Comparison of ENCODE assay signal across 11 mouse cellular contexts in the genomic region with DNA sequence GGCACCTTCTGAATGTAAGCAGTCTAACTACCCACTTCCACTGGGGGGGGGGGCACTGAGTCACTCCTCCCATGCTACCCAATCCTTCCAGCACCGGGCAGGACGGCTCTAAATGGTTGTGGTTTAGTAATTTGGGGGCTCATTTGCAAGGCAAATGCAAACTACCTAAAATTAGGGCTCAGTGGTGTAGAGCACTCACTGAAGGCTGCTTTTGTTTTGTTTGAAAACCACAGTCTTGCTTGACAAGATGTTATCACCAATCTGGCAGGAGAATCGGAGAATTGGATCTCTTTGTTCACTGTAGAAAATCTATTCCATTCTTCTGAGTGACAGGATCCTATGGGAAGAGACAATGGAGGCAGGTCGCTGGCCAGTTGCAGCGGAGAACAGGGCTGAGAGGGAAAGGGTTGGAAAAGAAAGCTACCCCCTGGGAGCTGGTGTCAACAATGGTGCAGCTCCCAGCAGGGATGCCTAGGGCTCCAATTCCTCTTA.
DNase-seq lines count a peak whose midpoint lies in the region; ATAC-seq and TF ChIP-seq lines count a peak whose summit lies in the region.
"Had no signal": no experiment of that assay in that cellular context is flagged by ENCODE, and none has a peak within 500 bp of the region (broad histone marks: within the 10 kb centered on the region; RNA-seq: fewer than 3 reads in every experiment).

No protein-coding gene starts in this region.

- peak; percentile 79 for ATAC-seq in forebrain, embryonic 14.5 days
- ATAC-seq in midbrain, embryonic 11.5 days (ENCODE audit: low FRiP score), result peak; percentile 61
- no peak for ATAC-seq in kidney, embryonic 14.5 days (ENCODE audit: low FRiP score, low TSS enrichment)

- no peak overlapping the region for H3K9ac ChIP-seq in CH12.LX (ENCODE audit: insufficient read depth, low read depth)
- no peak overlapping the region for H3K9ac ChIP-seq in forebrain, embryonic 14.5 days (ENCODE audit: low read length)
- no peak overlapping the region for H3K9ac ChIP-seq in midbrain, embryonic 11.5 days (ENCODE audit: low read length)
- no peak overlapping the region for H3K9ac ChIP-seq in kidney, embryonic 14.5 days (ENCODE audit: low read depth, low read length)
- H3K9ac ChIP-seq: heart, embryonic 15.5 days; kidney, embryonic 15.5 days had no signal

- no peak for TF ChIP-seq RAD21 in CH12.LX (IDR thresholded peaks at IDR 0.05; ENCODE audit: low read depth, low read length)

- H3K4me2 ChIP-seq in CH12.LX (ENCODE audit: insufficient read depth, low read depth, poor library complexity, severe bottlenecking), result peak overlapping the region; percentile 93
- no peak overlapping the region for H3K4me2 ChIP-seq in forebrain, embryonic 14.5 days (ENCODE audit: low read length)
- peak overlapping the region; percentile 23; the same call in 1 of the 2 replicates for H3K4me2 ChIP-seq in midbrain, embryonic 11.5 days
- H3K4me2 ChIP-seq in kidney, embryonic 14.5 days (replicated peaks; ENCODE audit: low read depth, low read length), result no peak overlapping the region
- H3K4me2 ChIP-seq: heart, embryonic 15.5 days; kidney, embryonic 15.5 days had no signal

- no peaks in the 10 kb centered on the region for H3K36me3 ChIP-seq in CH12.LX (replicated peaks in 1 of 2; ENCODE audit: control insufficient read depth in 1 of 2, insufficient read depth in 1 of 2, low read length in 1 of 2)
- H3K36me3 ChIP-seq in forebrain, embryonic 14.5 days (ENCODE audit: control insufficient read depth, insufficient read depth, low read length), result no peaks in the 10 kb centered on the region
- H3K36me3 ChIP-seq in midbrain, embryonic 11.5 days (ENCODE audit: control insufficient read depth, insufficient read depth, low read length), result no peaks in the 10 kb centered on the region
- H3K36me3 ChIP-seq in kidney, embryonic 14.5 days (ENCODE audit: control insufficient read depth, insufficient read depth, low read length), result no peaks in the 10 kb centered on the region
- H3K36me3 ChIP-seq: heart, embryonic 15.5 days; kidney, embryonic 15.5 days had no signal

- peak overlapping the region in 2 of 3 experiments; percentile 15 to 21 for H3K4me3 ChIP-seq in CH12.LX (replicated peaks in 1 of 3; ENCODE audit: low read depth in 2 of 3, low read length in 2 of 3, poor library complexity in 1 of 3)
- no peak overlapping the region for H3K4me3 ChIP-seq in forebrain, embryonic 14.5 days (ENCODE audit: low read depth, low read length)
- no peak overlapping the region for H3K4me3 ChIP-seq in midbrain, embryonic 11.5 days (ENCODE audit: low read depth, low read length)
- H3K4me3 ChIP-seq in kidney, embryonic 14.5 days (ENCODE audit: low read length), result no peak overlapping the region
- H3K4me3 ChIP-seq: heart, embryonic 15.5 days; kidney, embryonic 15.5 days had no signal

- DNase-seq in CH12.LX (ENCODE audit: extremely low read depth) (peak; percentile 98), ZHBTc4 (ENCODE audit: low read depth, low spot score) (peak; percentile 72)
- DNase-seq in forebrain, embryonic 14.5 days (ENCODE audit: low spot score), result peak; percentile 84
- peak; percentile 88 for DNase-seq in midbrain, embryonic 11.5 days (ENCODE audit: low spot score, missing footprints)
- DNase-seq in testis, postnatal 14 days (ENCODE audit: low spot score), result no peak
- no peak for DNase-seq in urinary bladder, postnatal 25 days (ENCODE audit: low spot score)
- no peak for DNase-seq in kidney, postnatal 4 days
- DNase-seq: cerebellum, adult 11-12 months had no signal

- in situ Hi-C loops in CH12.LX (cut with MboI; ENCODE audit: low pct_ligation_motif_present, low pct_unique_long_range_greater_than_20kb, low sequenced_read_pairs), result no loop called here

- dilution Hi-C loops in CH12.LX (cut with MboI; ENCODE audit: extremely low pct_ligation_motif_present, extremely low pct_unique_long_range_greater_than_20kb, low sequenced_read_pairs), result no loop called here

- H3K9me3 ChIP-seq in CH12.LX (replicated peaks; ENCODE audit: low read length), result peaks cover 11% of the 10 kb centered on the region
- no peaks in the 10 kb centered on the region for H3K9me3 ChIP-seq in forebrain, embryonic 14.5 days (replicated peaks; ENCODE audit: control insufficient read depth, low read length)
- H3K9me3 ChIP-seq in midbrain, embryonic 11.5 days (ENCODE audit: control insufficient read depth, low read length), result no peaks in the 10 kb centered on the region
- H3K9me3 ChIP-seq in kidney, embryonic 14.5 days (ENCODE audit: control insufficient read depth, low read length), result no peaks in the 10 kb centered on the region
- H3K9me3 ChIP-seq: heart, embryonic 15.5 days; kidney, embryonic 15.5 days had no signal

- no peaks in the 10 kb centered on the region for H3K27me3 ChIP-seq in CH12.LX (replicated peaks)
- H3K27me3 ChIP-seq in forebrain, embryonic 14.5 days (replicated peaks; ENCODE audit: control insufficient read depth, insufficient read depth, low read length), result no peaks in the 10 kb centered on the region
- no peaks in the 10 kb centered on the region for H3K27me3 ChIP-seq in midbrain, embryonic 11.5 days (ENCODE audit: control insufficient read depth, insufficient read depth, low read length)
- H3K27me3 ChIP-seq in kidney, embryonic 14.5 days (ENCODE audit: control insufficient read depth, insufficient read depth, low read length), result no peaks in the 10 kb centered on the region
- H3K27me3 ChIP-seq: heart, embryonic 15.5 days; kidney, embryonic 15.5 days had no signal

- no peak for TF ChIP-seq POLR2A in CH12.LX (IDR thresholded peaks at IDR 0.05; ENCODE audit: low read depth, low read length)

- peak; percentile 77 for TF ChIP-seq EP300 in CH12.LX (IDR thresholded peaks at IDR 0.05; ENCODE audit: low read length)

- TF ChIP-seq CTCF in CH12.LX (conservative IDR thresholded peaks at IDR 0.05 in 1 of 2, IDR thresholded peaks at IDR 0.05 in 1 of 2; ENCODE audit: low read depth in 2 of 2, low read length in 2 of 2), result no peak

- no peak overlapping the region for H3K27ac ChIP-seq in CH12.LX (ENCODE audit: insufficient read depth, low read depth)
- H3K27ac ChIP-seq in forebrain, embryonic 14.5 days (ENCODE audit: low read depth, low read length), result peak overlapping the region; percentile 75; the same call in 1 of the 2 replicates
- H3K27ac ChIP-seq in midbrain, embryonic 11.5 days (ENCODE audit: low read depth, low read length), result no peak overlapping the region
- H3K27ac ChIP-seq in kidney, embryonic 14.5 days (ENCODE audit: low read depth, low read length), result no peak overlapping the region
- H3K27ac ChIP-seq: heart, embryonic 15.5 days; kidney, embryonic 15.5 days had no signal

- H3K4me1 ChIP-seq in CH12.LX (ENCODE audit: control insufficient read depth in 1 of 2, insufficient read depth in 2 of 2), result peaks cover 29 to 35% of the 10 kb centered on the region in 2 experiments
- peaks cover 21% of the 10 kb centered on the region for H3K4me1 ChIP-seq in forebrain, embryonic 14.5 days (ENCODE audit: control insufficient read depth, insufficient read depth, low read length)
- peaks cover 23% of the 10 kb centered on the region for H3K4me1 ChIP-seq in midbrain, embryonic 11.5 days (ENCODE audit: control insufficient read depth, insufficient read depth, low read length)
- H3K4me1 ChIP-seq in kidney, embryonic 14.5 days (ENCODE audit: control insufficient read depth, insufficient read depth, low read length), result peaks cover 7% of the 10 kb centered on the region; the same call in 1 of the 2 replicates

- WGBS in forebrain, embryonic 14.5 days, result 0% methylated on average over 5 of the region's 5 CpGs
- 2% methylated on average over 5 of the region's 5 CpGs for WGBS in midbrain, embryonic 11.5 days
- 30% methylated on average over 5 of the region's 5 CpGs for WGBS in kidney, embryonic 14.5 days

- H3K79me2 ChIP-seq in CH12.LX (replicated peaks; ENCODE audit: control insufficient read depth, extremely low read depth, insufficient read depth, poor library complexity, severe bottlenecking), result no peaks in the 10 kb centered on the region

TF ChIP-seq in CH12.LX, 34 proteins besides CTCF, POLR2A, EP300 and RAD21 (continues in another document):
- TF ChIP-seq JUN (IDR thresholded peaks at IDR 0.05; ENCODE audit: insufficient read depth, low read depth, low read length), result peak; percentile 62; the same call in 1 of the 2 replicates
- TF ChIP-seq NRF1 (IDR thresholded peaks at IDR 0.05; ENCODE audit: low read depth, low read length), result no peak
- no peak for TF ChIP-seq MXI1 (IDR thresholded peaks at IDR 0.05; ENCODE audit: low read depth, low read length)
- TF ChIP-seq TBP (conservative IDR thresholded peaks at IDR 0.05; ENCODE audit: low read depth, low read length), result no peak
- peak; percentile 81; the same call in 1 of the 2 replicates for TF ChIP-seq IRF4 (IDR thresholded peaks at IDR 0.05; ENCODE audit: low read depth, low read length)
- TF ChIP-seq ELF1 (IDR thresholded peaks at IDR 0.05; ENCODE audit: low read depth, low read length), result no peak; the same call in 1 of the 2 replicates
- 0 out of 2 replicates have a peak, but pooled peaks have one; percentile 13 for TF ChIP-seq RCOR1 (conservative IDR thresholded peaks at IDR 0.05; ENCODE audit: low read depth, low read length)
- no peak for TF ChIP-seq ZC3H11A (IDR thresholded peaks at IDR 0.05; ENCODE audit: low read depth, low read length)
- TF ChIP-seq MAZ (IDR thresholded peaks at IDR 0.05; ENCODE audit: low read depth, low read length), result peak; percentile 93
- peak; percentile 81 for TF ChIP-seq BHLHE40 (IDR thresholded peaks at IDR 0.05; ENCODE audit: low read depth, low read length)
- TF ChIP-seq KAT2A (IDR thresholded peaks at IDR 0.05; ENCODE audit: insufficient replicate concordance, low read length), result no peak
- no peak; the same call in 1 of the 2 replicates for TF ChIP-seq TCF12 (IDR thresholded peaks at IDR 0.05; ENCODE audit: low read depth, low read length)
- no peak for TF ChIP-seq SIN3A (IDR thresholded peaks at IDR 0.05; ENCODE audit: low read length)
- peak; percentile 98 for TF ChIP-seq MEF2A (IDR thresholded peaks at IDR 0.05; ENCODE audit: borderline replicate concordance, low read depth, low read length)
- TF ChIP-seq MAFK (IDR thresholded peaks at IDR 0.05; ENCODE audit: insufficient replicate concordance, low read length), result peak; percentile 79
- TF ChIP-seq USF1 (IDR thresholded peaks at IDR 0.05; ENCODE audit: low read depth, low read length), result no peak
- TF ChIP-seq CHD2 (IDR thresholded peaks at IDR 0.05; ENCODE audit: low read length), result no peak
- no peak for TF ChIP-seq PAX5 (IDR thresholded peaks at IDR 0.05; ENCODE audit: low read length)
- no peak for TF ChIP-seq MAX (IDR thresholded peaks at IDR 0.05; ENCODE audit: low read length)
- TF ChIP-seq HCFC1 (IDR thresholded peaks at IDR 0.05; ENCODE audit: low read depth, low read length), result no peak
- no peak for TF ChIP-seq CHD1 (IDR thresholded peaks at IDR 0.05; ENCODE audit: low read depth, low read length)
- no peak for TF ChIP-seq E2F4 (IDR thresholded peaks at IDR 0.05; ENCODE audit: insufficient replicate concordance, low read depth, low read length)
- TF ChIP-seq ZMIZ1 (IDR thresholded peaks at IDR 0.05; ENCODE audit: low read depth, low read length), result no peak
- TF ChIP-seq POLR2AphosphoS2 (IDR thresholded peaks at IDR 0.05; ENCODE audit: low read depth, low read length), result no peak

Comparison
In these comparisons a context has a peak if more than half of its experiments do, and no peak if none do; other contexts are left out.
1. DNase-seq: peak in CH12.LX (single experiment), ZHBTc4 (single experiment), forebrain, embryonic 14.5 days (single experiment) and midbrain, embryonic 11.5 days (single experiment); none in testis, postnatal 14 days (single experiment), urinary bladder, postnatal 25 days (single experiment) and kidney, postnatal 4 days (0 of 2).
2. H3K4me2 ChIP-seq: peak in CH12.LX (single experiment) and midbrain, embryonic 11.5 days (single experiment); none in forebrain, embryonic 14.5 days (single experiment) and kidney, embryonic 14.5 days (single experiment).
3. H3K4me3 ChIP-seq: peak in CH12.LX (2 of 3); none in forebrain, embryonic 14.5 days (single experiment), midbrain, embryonic 11.5 days (single experiment) and kidney, embryonic 14.5 days (single experiment).